In the genomic region with DNA sequence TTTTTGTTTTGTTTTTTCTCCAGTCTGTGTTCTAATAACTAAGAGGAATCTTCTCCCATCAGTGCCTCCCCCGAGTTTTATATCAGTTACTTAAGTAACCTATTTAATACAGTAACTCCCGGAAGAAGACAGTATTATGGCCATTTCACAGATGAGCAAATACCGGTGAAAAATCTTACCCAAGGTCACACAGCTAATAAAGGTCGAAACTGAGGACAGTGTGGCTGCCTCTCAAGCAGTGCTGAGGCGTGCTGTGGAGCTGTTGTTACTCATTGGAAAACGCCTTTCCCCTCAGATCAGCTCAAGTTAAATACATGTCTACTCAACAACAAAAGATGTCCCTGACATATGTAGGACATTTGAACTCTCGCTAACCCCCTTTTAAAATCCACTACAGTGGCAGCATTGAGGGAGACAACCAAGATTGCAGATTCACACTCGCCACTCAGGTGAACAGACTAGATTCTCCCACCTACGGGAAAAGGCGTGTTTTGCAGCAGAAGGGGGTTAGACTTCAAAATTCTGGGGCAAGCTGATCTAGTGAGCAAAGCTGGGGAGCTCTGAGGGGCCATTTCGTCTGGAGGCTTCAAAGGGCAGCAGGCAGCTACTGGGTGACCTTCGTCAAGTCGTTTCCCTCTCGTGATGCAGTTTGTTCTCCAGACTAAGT, we compare ENCODE assay signal across 9 mouse cellular contexts. TPM values are rescaled to one million over a fixed set of nuclear protein-coding genes. Genes with fewer than 3 reads are reported as not detected.
A peak's percentile ranks its signal among the peaks of the same experiment; 100 is the strongest.
DNase-seq lines count a peak whose midpoint lies in the region; ATAC-seq and TF ChIP-seq lines count a peak whose summit lies in the region.
"Had no signal": no experiment of that assay in that cellular context is flagged by ENCODE, and none has a peak within 500 bp of the region (broad histone marks: within the 10 kb centered on the region; RNA-seq: fewer than 3 reads in every experiment).

No protein-coding gene starts in this region.

- H3K4me3 ChIP-seq in heart, embryonic 10.5 days: peak overlapping the region; percentile 94
- peak overlapping the region; percentile 99 for H3K4me3 ChIP-seq in E14TG2a.4 (replicated peaks; ENCODE audit: low read length)
- peak overlapping the region; percentile 91 for H3K4me3 ChIP-seq in forebrain, embryonic 12.5 days (replicated peaks)

- no peaks in the 10 kb centered on the region for H3K9me3 ChIP-seq in heart, embryonic 10.5 days
- H3K9me3 ChIP-seq in E14TG2a.4 (ENCODE audit: low read length): no peaks in the 10 kb centered on the region
- H3K9me3 ChIP-seq in forebrain, embryonic 12.5 days: no peaks in the 10 kb centered on the region

- 29% methylated on average over 14 of the region's 14 CpGs for WGBS in heart, embryonic 10.5 days
- WGBS in forebrain, embryonic 12.5 days: 34% methylated on average over 14 of the region's 14 CpGs

- no peak for DNase-seq in heart, embryonic 10.5 days (ENCODE audit: low spot score)
- no peak for DNase-seq in heart, postnatal 36 days
- DNase-seq in liver: peak; percentile 33
- DNase-seq in thymus, postnatal 0 days (ENCODE audit: low spot score): peak; percentile 36
- no peak for DNase-seq in left cerebral cortex, postnatal 36 days (ENCODE audit: low spot score in 2 of 2)
- DNase-seq in right cerebral cortex, postnatal 36 days (ENCODE audit: low spot score in 2 of 2): no peak

- H3K4me2 ChIP-seq in forebrain, embryonic 12.5 days: peak overlapping the region; percentile 72

- TF ChIP-seq CTCF in E14TG2a.4 (conservative IDR thresholded peaks at IDR 0.05; ENCODE audit: low read length): no peak

- H3K36me3 ChIP-seq in heart, embryonic 10.5 days: peaks cover 31% of the 10 kb centered on the region
- H3K36me3 ChIP-seq in E14TG2a.4 (ENCODE audit: insufficient read depth, low read length): peaks cover 48% of the 10 kb centered on the region
- H3K36me3 ChIP-seq in forebrain, embryonic 12.5 days (replicated peaks): peaks cover 31% of the 10 kb centered on the region

- H3K9ac ChIP-seq in forebrain, embryonic 12.5 days: peak overlapping the region; percentile 96

- no peaks in the 10 kb centered on the region for H3K27me3 ChIP-seq in heart, embryonic 10.5 days (ENCODE audit: insufficient read depth, poor library complexity, severe bottlenecking)
- H3K27me3 ChIP-seq in E14TG2a.4 (ENCODE audit: insufficient read depth, low read length): no peaks in the 10 kb centered on the region
- H3K27me3 ChIP-seq in forebrain, embryonic 12.5 days: no peaks in the 10 kb centered on the region
- H3K27me3 ChIP-seq: Patski had no signal

- intact Hi-C loops in heart, postnatal 36 days (cut with DNase I): no loop called here
- intact Hi-C loops in left cerebral cortex, postnatal 36 days (cut with DNase I): no loop called here

- peaks cover 25% of the 10 kb centered on the region for H3K4me1 ChIP-seq in heart, embryonic 10.5 days
- H3K4me1 ChIP-seq in E14TG2a.4 (replicated peaks; ENCODE audit: low read depth, low read length): peaks cover 67% of the 10 kb centered on the region
- H3K4me1 ChIP-seq in forebrain, embryonic 12.5 days: peaks cover 24% of the 10 kb centered on the region

- no peak for ATAC-seq in forebrain, embryonic 12.5 days (ENCODE audit: low FRiP score)

- peak overlapping the region; percentile 99 for H3K27ac ChIP-seq in heart, embryonic 10.5 days
- peak overlapping the region; percentile 85 for H3K27ac ChIP-seq in forebrain, embryonic 12.5 days

RNA-seq across cellular contexts. Expression of a gene that starts 0.9 kb away (rescaled TPM):
- 351 and 390 TPM in 2 replicates for polyA plus RNA-seq in heart, embryonic 10.5 days (2016; fragmentation: Nextera tagmentation; extraction: Ambion mirVana)
- total RNA-seq in heart, postnatal 36 days (2021): 100 to 1,000 TPM; 702 to 740 TPM
- polyA plus RNA-seq in forebrain, embryonic 12.5 days (2016; fragmentation: Nextera tagmentation; extraction: Ambion mirVana): 277 and 278 TPM in 2 replicates
- polyA plus RNA-seq in thymus, postnatal 0 days (2015; fragmentation: Nextera tagmentation; extraction: Ambion mirVana): 488 and 492 TPM in 2 replicates
- total RNA-seq in left cerebral cortex, postnatal 36 days (2021): 100 to 1,000 TPM; 198 to 199 TPM

RNA-seq across cellular contexts. Expression of a gene that starts 14.5 kb away (rescaled TPM):
- polyA plus RNA-seq in heart, embryonic 10.5 days (2016; fragmentation: Nextera tagmentation; extraction: Ambion mirVana): 294 and 304 TPM in 2 replicates
- 100 to 1,000 TPM; 192 to 202 TPM for total RNA-seq in heart, postnatal 36 days (2021)
- 245 and 250 TPM in 2 replicates for polyA plus RNA-seq in forebrain, embryonic 12.5 days (2016; fragmentation: Nextera tagmentation; extraction: Ambion mirVana)
- polyA plus RNA-seq in thymus, postnatal 0 days (2015; fragmentation: Nextera tagmentation; extraction: Ambion mirVana): 317 and 322 TPM in 2 replicates
- total RNA-seq in left cerebral cortex, postnatal 36 days (2021): 100 to 1,000 TPM; 127 to 144 TPM

RNA-seq across cellular contexts. Expression of a gene that starts 14.5 kb away (rescaled TPM):
- polyA plus RNA-seq in heart, embryonic 10.5 days (2016; fragmentation: Nextera tagmentation; extraction: Ambion mirVana): 11.1 and 12.0 TPM in 2 replicates
- total RNA-seq in heart, postnatal 36 days (2021): 1 to 10 TPM in 1 of 2 experiments, under 1 TPM in 1; 0.76 to 1.6 TPM
- 3.0 and 3.6 TPM in 2 replicates for polyA plus RNA-seq in forebrain, embryonic 12.5 days (2016; fragmentation: Nextera tagmentation; extraction: Ambion mirVana)
- 12.5 and 14.2 TPM in 2 replicates for polyA plus RNA-seq in thymus, postnatal 0 days (2015; fragmentation: Nextera tagmentation; extraction: Ambion mirVana)
- 1 to 10 TPM in 1 of 2 experiments, under 1 TPM in 1; 0.57 to 1.4 TPM for total RNA-seq in left cerebral cortex, postnatal 36 days (2021)

RNA-seq across cellular contexts. Expression of a gene that starts 14.5 kb away (rescaled TPM):
- 28.4 and 32.3 TPM in 2 replicates for polyA plus RNA-seq in heart, embryonic 10.5 days (2016; fragmentation: Nextera tagmentation; extraction: Ambion mirVana)
- 10 to 100 TPM; 28.3 to 34.2 TPM for total RNA-seq in heart, postnatal 36 days (2021)
- 20.4 and 20.5 TPM in 2 replicates for polyA plus RNA-seq in forebrain, embryonic 12.5 days (2016; fragmentation: Nextera tagmentation; extraction: Ambion mirVana)
- 35.9 and 38.4 TPM in 2 replicates for polyA plus RNA-seq in thymus, postnatal 0 days (2015; fragmentation: Nextera tagmentation; extraction: Ambion mirVana)
- 10 to 100 TPM; 35.9 to 39.3 TPM for total RNA-seq in left cerebral cortex, postnatal 36 days (2021)

RNA-seq across cellular contexts. Expression of a gene that starts 26.8 kb away (rescaled TPM):
- 3.2 and 3.9 TPM in 2 replicates for polyA plus RNA-seq in heart, embryonic 10.5 days (2016; fragmentation: Nextera tagmentation; extraction: Ambion mirVana)
- 10 to 100 TPM; 25.6 to 25.8 TPM for total RNA-seq in heart, postnatal 36 days (2021)
- polyA plus RNA-seq in forebrain, embryonic 12.5 days (2016; fragmentation: Nextera tagmentation; extraction: Ambion mirVana): 2.1 and 2.8 TPM in 2 replicates
- polyA plus RNA-seq in thymus, postnatal 0 days (2015; fragmentation: Nextera tagmentation; extraction: Ambion mirVana): 1.8 and 2.7 TPM in 2 replicates
- total RNA-seq in left cerebral cortex, postnatal 36 days (2021): 10 to 100 TPM; 27.6 to 32.4 TPM

Comparison
In these comparisons a context has a peak if more than half of its experiments do, and no peak if none do; other contexts are left out.
1. DNase-seq: peak in liver (single experiment) and thymus, postnatal 0 days (single experiment); none in heart, embryonic 10.5 days (single experiment), heart, postnatal 36 days (0 of 2), left cerebral cortex, postnatal 36 days (0 of 2) and right cerebral cortex, postnatal 36 days (0 of 2).
2. Peak in every context shown above with its lines, with median percentiles within 50 percentile points of each other: H3K4me3 ChIP-seq.